Mouse (Mus musculus): Measurements from ENCODE around the gene Clybl. TPM values are rescaled to one million over a fixed set of nuclear protein-coding genes. Genes with fewer than 3 reads are reported as not detected.

Gene Clybl
- polyA plus RNA-seq, 1 experiment from 2014 or later = 18.9 TPM

- DNase-seq (ENCODE audit: low spot score) (peak; percentile 53), ATAC-seq (no peak; the same call in 1 of the 2 replicates)
- no peaks in the 10 kb centered on the region for H3K36me3 ChIP-seq (ENCODE audit: control insufficient read depth, insufficient read depth, low read length)
- H3K4me1 ChIP-seq (ENCODE audit: control insufficient read depth, insufficient read depth, low read length) = 0 out of 2 replicates have a peak, but pooled peaks cover 5% of the 10 kb centered on the region
- H3K4me2 ChIP-seq (ENCODE audit: low read length) = no peak overlapping the region
- H3K9me3 ChIP-seq (replicated peaks; ENCODE audit: control insufficient read depth, low read length) = no peaks in the 10 kb centered on the region
- H3K4me3 ChIP-seq (ENCODE audit: low read depth, low read length) = no peak overlapping the region
- no peak overlapping the region for H3K27ac ChIP-seq (ENCODE audit: low read depth, low read length)
- no peaks in the 10 kb centered on the region for H3K27me3 ChIP-seq (replicated peaks; ENCODE audit: control insufficient read depth, insufficient read depth, low read length)
- WGBS = 42% methylated on average over 3 of the region's 3 CpGs
- no peak overlapping the region for H3K9ac ChIP-seq (ENCODE audit: low read length)
Measured at GRCm38 (mm10) chr14:122424441-122424840, 242.9 kb downstream of the Clybl start.

- no peak overlapping the region for H3K27ac ChIP-seq (ENCODE audit: low read depth, low read length)
- ATAC-seq (no peak; the same call in 1 of the 2 replicates), DNase-seq (ENCODE audit: low spot score) (no peak)
Measured at GRCm38 (mm10) chr14:122426529-122427203, 245.2 kb downstream of the Clybl start.

GRCm38 (mm10) chr14:122427204-122427560 is 245.7 kb downstream of the Clybl start:
- H3K9me3 ChIP-seq (replicated peaks; ENCODE audit: control insufficient read depth, low read length) = no peaks in the 10 kb centered on the region
- H3K36me3 ChIP-seq (ENCODE audit: control insufficient read depth, insufficient read depth, low read length) = no peaks in the 10 kb centered on the region
- no peaks in the 10 kb centered on the region for H3K27me3 ChIP-seq (replicated peaks; ENCODE audit: control insufficient read depth, insufficient read depth, low read length)
- H3K9ac ChIP-seq (ENCODE audit: low read length) = no peak overlapping the region
- no peak; the same call in 1 of the 2 replicates for ATAC-seq
- H3K4me3 ChIP-seq (ENCODE audit: low read depth, low read length) = no peak overlapping the region
- WGBS = 59% methylated on average over 8 of the region's 8 CpGs
- no peak overlapping the region for H3K4me2 ChIP-seq (ENCODE audit: low read length)
- DNase-seq (ENCODE audit: low spot score) = no peak
- no peak overlapping the region for H3K27ac ChIP-seq (ENCODE audit: low read depth, low read length)
- 0 out of 2 replicates have a peak, but pooled peaks cover 5% of the 10 kb centered on the region for H3K4me1 ChIP-seq (ENCODE audit: control insufficient read depth, insufficient read depth, low read length)

More at GRCm38 (mm10) chr14:122426529-122427203, 245.2 kb downstream of the Clybl start:
- no peaks in the 10 kb centered on the region for H3K36me3 ChIP-seq (ENCODE audit: control insufficient read depth, insufficient read depth, low read length)
- H3K9me3 ChIP-seq (replicated peaks; ENCODE audit: control insufficient read depth, low read length) = no peaks in the 10 kb centered on the region
- no peaks in the 10 kb centered on the region for H3K27me3 ChIP-seq (replicated peaks; ENCODE audit: control insufficient read depth, insufficient read depth, low read length)
- WGBS = 58% methylated on average over 10 of the region's 10 CpGs
- H3K9ac ChIP-seq (ENCODE audit: low read length) = no peak overlapping the region
- no peak overlapping the region for H3K4me2 ChIP-seq (ENCODE audit: low read length)
- H3K4me3 ChIP-seq (ENCODE audit: low read depth, low read length) = no peak overlapping the region
- H3K4me1 ChIP-seq (ENCODE audit: control insufficient read depth, insufficient read depth, low read length) = 0 out of 2 replicates have a peak, but pooled peaks cover 5% of the 10 kb centered on the region

- Histone ChIP-seq H3K9me3 (replicated peaks; ENCODE audit: control insufficient read depth, low read length) (no peaks in the 10 kb centered on the region), H3K27me3 (replicated peaks; ENCODE audit: control insufficient read depth, insufficient read depth, low read length) (no peaks in the 10 kb centered on the region), H3K4me1 (ENCODE audit: control insufficient read depth, insufficient read depth, low read length) (0 out of 2 replicates have a peak, but pooled peaks cover 5% of the 10 kb centered on the region), H3K9ac (ENCODE audit: low read length) (no peak overlapping the region), H3K27ac (ENCODE audit: low read depth, low read length) (no peak overlapping the region), H3K4me2 (ENCODE audit: low read length) (no peak overlapping the region), H3K36me3 (ENCODE audit: control insufficient read depth, insufficient read depth, low read length) (no peaks in the 10 kb centered on the region), H3K4me3 (ENCODE audit: low read depth, low read length) (no peak overlapping the region)
- ATAC-seq (no peak), DNase-seq (ENCODE audit: low spot score) (no peak)
- 85% methylated on average over 3 of the region's 3 CpGs for WGBS
Measured at GRCm38 (mm10) chr14:122427654-122428053, 246.2 kb downstream of the Clybl start.

GRCm38 (mm10) chr14:122432558-122432957 is 251.1 kb downstream of the Clybl start:
- no peak overlapping the region for H3K4me2 ChIP-seq (ENCODE audit: low read length)
- DNase-seq (ENCODE audit: low spot score) (no peak), ATAC-seq (no peak)
- no peaks in the 10 kb centered on the region for H3K9me3 ChIP-seq (replicated peaks; ENCODE audit: control insufficient read depth, low read length)
- no peak overlapping the region for H3K4me3 ChIP-seq (ENCODE audit: low read depth, low read length)
- 63% methylated on average over 3 of the region's 3 CpGs for WGBS
- H3K4me1 ChIP-seq (ENCODE audit: control insufficient read depth, insufficient read depth, low read length) = no peaks in the 10 kb centered on the region
- H3K27ac ChIP-seq (ENCODE audit: low read depth, low read length) = no peak overlapping the region
- no peaks in the 10 kb centered on the region for H3K27me3 ChIP-seq (replicated peaks; ENCODE audit: control insufficient read depth, insufficient read depth, low read length)
- no peak overlapping the region for H3K9ac ChIP-seq (ENCODE audit: low read length)
- H3K36me3 ChIP-seq (ENCODE audit: control insufficient read depth, insufficient read depth, low read length) = no peaks in the 10 kb centered on the region

- H3K4me2 ChIP-seq (ENCODE audit: low read length) = no peak overlapping the region
- no peaks in the 10 kb centered on the region for H3K27me3 ChIP-seq (replicated peaks; ENCODE audit: control insufficient read depth, insufficient read depth, low read length)
- no peaks in the 10 kb centered on the region for H3K36me3 ChIP-seq (ENCODE audit: control insufficient read depth, insufficient read depth, low read length)
- no peaks in the 10 kb centered on the region for H3K4me1 ChIP-seq (ENCODE audit: control insufficient read depth, insufficient read depth, low read length)
- DNase-seq (ENCODE audit: low spot score) (no peak), ATAC-seq (no peak)
- H3K27ac ChIP-seq (ENCODE audit: low read depth, low read length) = no peak overlapping the region
- H3K9ac ChIP-seq (ENCODE audit: low read length) = no peak overlapping the region
- no peaks in the 10 kb centered on the region for H3K9me3 ChIP-seq (replicated peaks; ENCODE audit: control insufficient read depth, low read length)
- H3K4me3 ChIP-seq (ENCODE audit: low read depth, low read length) = no peak overlapping the region
- whole genome bisulfite sequencing = 90% methylated on average over 10 of the region's 10 CpGs
Measured at GRCm38 (mm10) chr14:122434039-122434438, 252.5 kb downstream of the Clybl start.

GRCm38 (mm10) chr14:122436850-122437249 is 255.3 kb downstream of the Clybl start:
- H3K27ac ChIP-seq (ENCODE audit: low read depth, low read length) = no peak overlapping the region
- H3K4me3 ChIP-seq (ENCODE audit: low read depth, low read length) = no peak overlapping the region
- H3K4me2 ChIP-seq (ENCODE audit: low read length) = no peak overlapping the region
- no peaks in the 10 kb centered on the region for H3K36me3 ChIP-seq (ENCODE audit: control insufficient read depth, insufficient read depth, low read length)
- DNase-seq (ENCODE audit: low spot score) (peak; percentile 67), ATAC-seq (peak; percentile 85)
- no peaks in the 10 kb centered on the region for H3K9me3 ChIP-seq (replicated peaks; ENCODE audit: control insufficient read depth, low read length)
- no peak overlapping the region for H3K9ac ChIP-seq (ENCODE audit: low read length)
- no peaks in the 10 kb centered on the region for H3K27me3 ChIP-seq (replicated peaks; ENCODE audit: control insufficient read depth, insufficient read depth, low read length)
- 41% methylated on average over 10 of the region's 10 CpGs for WGBS
- no peaks in the 10 kb centered on the region for H3K4me1 ChIP-seq (ENCODE audit: control insufficient read depth, insufficient read depth, low read length)

- Histone ChIP-seq H3K36me3 (ENCODE audit: control insufficient read depth, insufficient read depth, low read length) (no peaks in the 10 kb centered on the region), H3K4me1 (ENCODE audit: control insufficient read depth, insufficient read depth, low read length) (peaks cover 39% of the 10 kb centered on the region)
- ATAC-seq = no peak
Measured at GRCm38 (mm10) chr14:122449601-122450495, 268.3 kb downstream of the Clybl start.

More at GRCm38 (mm10) chr14:122449601-122450495, 268.3 kb downstream of the Clybl start:
- peak overlapping the region; percentile 67 for H3K9ac ChIP-seq (ENCODE audit: low read length)
- H3K9me3 ChIP-seq (replicated peaks; ENCODE audit: control insufficient read depth, low read length) = no peaks in the 10 kb centered on the region
- peaks cover 33% of the 10 kb centered on the region for H3K27me3 ChIP-seq (replicated peaks; ENCODE audit: control insufficient read depth, insufficient read depth, low read length)
- peak overlapping the region; percentile 86 for H3K27ac ChIP-seq (ENCODE audit: low read depth, low read length)
- DNase-seq (ENCODE audit: low spot score) = peak; percentile 55
- peak overlapping the region; percentile 73 for H3K4me2 ChIP-seq (ENCODE audit: low read length)
- WGBS = 4% methylated on average over 29 of the region's 29 CpGs
- peak overlapping the region; percentile 39 for H3K4me3 ChIP-seq (ENCODE audit: low read depth, low read length)
